8 mouse cellular contexts compared by ENCODE assay signal in the genomic region with DNA sequence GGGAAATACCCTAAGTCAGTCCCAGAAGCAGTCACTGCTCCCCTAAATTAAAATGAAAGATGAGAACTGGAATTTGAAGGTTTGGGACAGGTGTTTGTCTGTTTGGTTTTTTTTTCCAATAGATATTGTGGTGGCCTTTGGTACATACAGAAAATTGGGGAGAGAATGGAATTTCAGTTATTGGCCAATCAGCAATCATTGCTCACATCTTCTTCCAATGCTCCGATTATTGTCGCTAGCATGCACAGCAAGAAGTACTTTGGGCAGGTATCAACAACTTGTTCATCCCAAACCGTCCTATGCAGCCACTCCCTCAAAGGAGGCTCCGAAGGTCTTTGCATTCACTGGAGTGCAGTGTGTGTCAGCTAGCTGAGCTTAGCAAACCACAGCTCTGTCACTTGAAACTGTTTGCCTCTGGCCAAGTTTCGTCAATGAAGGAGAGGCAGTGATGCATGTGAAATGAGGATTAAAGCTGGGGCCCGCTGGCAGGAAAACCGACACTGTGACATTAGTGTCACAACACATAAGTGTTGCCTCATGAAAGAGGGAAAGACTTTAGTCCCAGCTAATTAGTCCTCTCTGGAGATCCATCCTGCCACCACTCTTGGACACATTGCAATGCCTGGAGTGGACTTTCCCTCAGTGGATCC.
DNase-seq lines count a peak whose midpoint lies in the region; ATAC-seq and TF ChIP-seq lines count a peak whose summit lies in the region.

No protein-coding gene starts in this region.

- no peaks in the 10 kb centered on the region for H3K9me3 ChIP-seq in embryonic facial prominence, embryonic 12.5 days
- no peaks in the 10 kb centered on the region for H3K9me3 ChIP-seq in hindbrain, embryonic 13.5 days
- no peaks in the 10 kb centered on the region for H3K9me3 ChIP-seq in midbrain, embryonic 12.5 days

- H3K4me3 ChIP-seq in embryonic facial prominence, embryonic 12.5 days: no peak overlapping the region
- no peak overlapping the region for H3K4me3 ChIP-seq in hindbrain, embryonic 13.5 days
- no peak overlapping the region for H3K4me3 ChIP-seq in midbrain, embryonic 12.5 days
- H3K4me3 ChIP-seq in left cerebral cortex, adult 2 months: no peak overlapping the region

- no peak for TF ChIP-seq CTCF in left cerebral cortex, adult 2 months (IDR thresholded peaks at IDR 0.05)

- intact Hi-C loops in left cerebral cortex, adult 2 months (cut with DNase I): no loop called here

- H3K9ac ChIP-seq in embryonic facial prominence, embryonic 12.5 days: no peak overlapping the region
- no peak overlapping the region for H3K9ac ChIP-seq in hindbrain, embryonic 13.5 days
- no peak overlapping the region; the same call in 1 of the 2 replicates for H3K9ac ChIP-seq in midbrain, embryonic 12.5 days (replicated peaks)

- ATAC-seq in embryonic facial prominence, embryonic 12.5 days (ENCODE audit: insufficient number of reproducible peaks, insufficient read depth, low FRiP score, low TSS enrichment): peak; percentile 52; the same call in 1 of the 2 replicates
- ATAC-seq in hindbrain, embryonic 13.5 days (ENCODE audit: low FRiP score): peak; percentile 74
- peak; percentile 86 for ATAC-seq in midbrain, embryonic 12.5 days (ENCODE audit: low FRiP score, low read depth)

- H3K27ac ChIP-seq in embryonic facial prominence, embryonic 12.5 days: no peak overlapping the region
- H3K27ac ChIP-seq in hindbrain, embryonic 13.5 days: peak overlapping the region; percentile 23; the same call in 1 of the 2 replicates
- H3K27ac ChIP-seq in midbrain, embryonic 12.5 days (replicated peaks): no peak overlapping the region
- H3K27ac ChIP-seq in left cerebral cortex, adult 2 months: no peak overlapping the region

- H3K4me1 ChIP-seq in embryonic facial prominence, embryonic 12.5 days: peaks cover 19% of the 10 kb centered on the region
- H3K4me1 ChIP-seq in hindbrain, embryonic 13.5 days (replicated peaks): peaks cover 24% of the 10 kb centered on the region
- H3K4me1 ChIP-seq in midbrain, embryonic 12.5 days: peaks cover 28% of the 10 kb centered on the region

- no peak overlapping the region for H3K4me2 ChIP-seq in embryonic facial prominence, embryonic 12.5 days (replicated peaks)
- no peak overlapping the region for H3K4me2 ChIP-seq in hindbrain, embryonic 13.5 days
- H3K4me2 ChIP-seq in midbrain, embryonic 12.5 days (replicated peaks): peak overlapping the region; percentile 8; the same call in 1 of the 2 replicates

- H3K27me3 ChIP-seq in embryonic facial prominence, embryonic 12.5 days: no peaks in the 10 kb centered on the region
- no peaks in the 10 kb centered on the region for H3K27me3 ChIP-seq in hindbrain, embryonic 13.5 days
- peaks cover 4% of the 10 kb centered on the region for H3K27me3 ChIP-seq in midbrain, embryonic 12.5 days

- no peaks in the 10 kb centered on the region for H3K36me3 ChIP-seq in embryonic facial prominence, embryonic 12.5 days
- H3K36me3 ChIP-seq in hindbrain, embryonic 13.5 days: no peaks in the 10 kb centered on the region
- no peaks in the 10 kb centered on the region for H3K36me3 ChIP-seq in midbrain, embryonic 12.5 days

- peak; percentile 49 to 51 for DNase-seq in cerebellum, postnatal 14 days
- no peak for DNase-seq in cerebellum, adult 9-11 months
- no peak for DNase-seq in right cerebral cortex, postnatal 25 days
- no peak for DNase-seq in left cerebral cortex, adult 2 months (ENCODE audit: extremely low spot score in 1 of 2, low spot score in 2 of 2)
- DNase-seq in urinary bladder, postnatal 4 days (ENCODE audit: low spot score in 2 of 2): no peak

- WGBS in embryonic facial prominence, embryonic 12.5 days: 12% methylated on average over 7 of the region's 7 CpGs
- WGBS in hindbrain, embryonic 13.5 days: 31% methylated on average over 7 of the region's 7 CpGs
- WGBS in midbrain, embryonic 12.5 days: 9% methylated on average over 7 of the region's 7 CpGs

Comparison
In these comparisons a context has a peak if more than half of its experiments do, and no peak if none do; other contexts are left out.
1. DNase-seq: peak in cerebellum, postnatal 14 days (2 of 2); none in cerebellum, adult 9-11 months (single experiment), right cerebral cortex, postnatal 25 days (single experiment), left cerebral cortex, adult 2 months (0 of 2) and urinary bladder, postnatal 4 days (0 of 2).
2. Peak in every context shown above with its lines, with median percentiles within 50 percentile points of each other: ATAC-seq.